Mouse (Mus musculus) limb, embryonic 11.5 days (tissue): ENCODE measurements around the gene Dmrta2. TPM values are rescaled to one million over a fixed set of nuclear protein-coding genes. Genes with fewer than 3 reads are reported as not detected.
A peak's percentile ranks its signal among the peaks of the same experiment; 100 is the strongest.

Experiments used
- ATAC-seq: fragments of 200-750 bp; cut with Nextera tagmentation; 2 replicates; pipeline ENCODE4 v1.8.0; 2017; ENCODE audit warnings: low read depth; ENCODE audit not compliant: insufficient number of reproducible peaks, low FRiP score, low TSS enrichment
- DNase-seq: peaks from one replicate; pipeline ENCODE4 v3.0.0-alpha.2; 2015; ENCODE audit warnings: low spot score
- H3K27ac ChIP-seq: fragments of 300-500 bp; sonication (generic); replicated peaks from 2 replicates; pipeline ENCODE4 v1.5.1; 2014; ENCODE audit warnings: low read depth, mild to moderate bottlenecking, low read length
- H3K27me3 ChIP-seq: fragments of 300-500 bp; sonication (generic); 2 replicates; pipeline ENCODE4 v1.6.1; 2014; ENCODE audit warnings: mild to moderate bottlenecking, low read length, mixed read lengths; ENCODE audit not compliant: control insufficient read depth, insufficient read depth
- H3K36me3 ChIP-seq: fragments of 300-500 bp; sonication (generic); 2 replicates; pipeline ENCODE4 v1.6.1; 2014; ENCODE audit warnings: mild to moderate bottlenecking, low read length, moderate library complexity, mixed read lengths; ENCODE audit not compliant: control insufficient read depth, insufficient read depth
- H3K4me1 ChIP-seq: fragments of 300-500 bp; sonication (generic); 2 replicates; pipeline ENCODE4 v1.6.1; 2014; ENCODE audit warnings: low read length, mixed read lengths; ENCODE audit not compliant: control insufficient read depth, insufficient read depth
- H3K4me2 ChIP-seq: fragments of 300-500 bp; sonication (generic); 2 replicates; pipeline ENCODE4 v1.6.1; 2014; ENCODE audit warnings: low read depth, mild to moderate bottlenecking, moderate library complexity; ENCODE audit not compliant: severe bottlenecking
- H3K4me3 ChIP-seq: fragments of 300-500 bp; sonication (generic); 2 replicates; pipeline ENCODE4 v1.5.1; 2014; ENCODE audit warnings: low read depth, low read length
- H3K9ac ChIP-seq: fragments of 300-500 bp; sonication (generic); 2 replicates; pipeline ENCODE4 v1.6.1; 2014; ENCODE audit warnings: mild to moderate bottlenecking, low read length
- H3K9me3 ChIP-seq: fragments of 300-500 bp; sonication (generic); 2 replicates; pipeline ENCODE4 v1.6.1; 2016; ENCODE audit warnings: low read length; ENCODE audit not compliant: control insufficient read depth
- WGBS: fragments of 180-500 bp; shearing (Covaris S2); extraction: QIAGEN DNeasy Blood & Tissue Kit; methylation state at CpG from one replicate; pipeline ENCODE4 v1.1.7; 2014; 5-methylcytosine and 5-hydroxymethylcytosine counted together
- polyA plus RNA-seq: library from polyadenylated mRNA; unstranded; fragments of >200 nt; fragmentation: Nextera tagmentation; extraction: Ambion mirVana; gene quantifications from 2 replicates; pipeline ENCODE4 v1.2.1, GENCODE M21; 2014

The Dmrta2 gene
- polyA plus RNA-seq, 1 experiment from 2014 or later: 0.40 TPM

DNA sequence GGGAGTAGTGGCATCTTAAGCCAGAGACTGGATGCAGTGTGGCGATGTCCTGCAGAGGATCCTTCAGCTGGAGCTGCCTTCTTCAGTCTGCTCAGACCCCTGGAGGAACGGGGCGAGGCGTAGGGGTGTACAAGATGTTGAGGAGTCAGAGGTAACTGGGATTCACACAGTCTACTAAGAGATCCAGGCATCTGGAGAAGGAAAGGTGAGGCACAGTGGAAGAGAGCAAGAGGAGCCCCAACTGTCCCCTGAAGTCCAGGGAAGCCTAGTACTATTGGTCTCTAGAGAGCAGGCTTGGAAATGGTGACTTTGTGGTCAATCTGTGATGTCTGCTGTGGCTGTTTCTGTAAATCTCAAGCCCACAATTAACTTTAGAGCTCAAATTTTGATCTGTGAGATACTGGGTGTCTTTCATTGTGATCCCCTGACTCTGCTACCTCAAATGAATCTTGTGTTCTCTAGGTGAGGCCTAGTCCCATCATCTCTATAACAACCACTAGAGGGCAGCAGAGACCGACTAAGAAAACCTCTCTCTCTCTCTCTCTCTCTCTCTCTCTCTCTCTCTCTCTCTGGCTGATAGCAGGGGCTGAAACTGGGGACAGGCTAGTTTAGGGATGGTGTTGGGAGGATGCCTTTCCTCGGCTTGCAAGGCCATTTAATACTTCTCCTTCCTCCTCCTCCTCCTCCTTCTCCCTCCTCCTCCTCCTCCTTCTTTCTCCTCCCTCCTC lies 50.8 kb downstream of the Dmrta2 start:
- Histone ChIP-seq H3K4me3 (no peak overlapping the region), H3K9ac (no peak overlapping the region), H3K9me3 (no peaks in the 10 kb centered on the region), H3K27me3 (peaks cover 3% of the 10 kb centered on the region; the same call in 1 of the 2 replicates), H3K4me1 (no peaks in the 10 kb centered on the region), H3K36me3 (no peaks in the 10 kb centered on the region), H3K27ac (no peak overlapping the region), H3K4me2 (no peak overlapping the region)
- 61% methylated on average over 6 of the region's 6 CpGs for WGBS
- peak; percentile 51; the same call in 1 of the 2 replicates for ATAC-seq
- peak; percentile 50 for DNase-seq

GRCm38 (mm10) chr4:110029446-110029845 lies 51.6 kb downstream of the Dmrta2 start:
- DNase-seq (no peak), ATAC-seq (no peak)
- H3K27me3 ChIP-seq: peaks cover 3% of the 10 kb centered on the region; the same call in 1 of the 2 replicates
- no peak overlapping the region for H3K9ac ChIP-seq
- H3K9me3 ChIP-seq: no peaks in the 10 kb centered on the region
- no peak overlapping the region for H3K4me3 ChIP-seq
- no peaks in the 10 kb centered on the region for H3K36me3 ChIP-seq
- WGBS: 78% methylated on average over 1 of the region's 1 CpGs
- no peak overlapping the region for H3K4me2 ChIP-seq
- no peak overlapping the region for H3K27ac ChIP-seq
- no peaks in the 10 kb centered on the region for H3K4me1 ChIP-seq
